Mouse (Mus musculus) erythroblast, embryonic 14.5 days (primary cell): Measurements from ENCODE around the gene Tbc1d10b. TPM values are rescaled to one million over a fixed set of nuclear protein-coding genes. Genes with fewer than 3 reads are reported as not detected.

Source experiments
- H3K27me3 ChIP-seq: 2 replicates; pipeline ENCODE4 v1.6.1; 2012; ENCODE audit warnings: inconsistent platforms; ENCODE audit not compliant: control insufficient read depth
- H3K36me3 ChIP-seq: 2 replicates; pipeline ENCODE4 v1.6.1; 2012; ENCODE audit warnings: mild to moderate bottlenecking, inconsistent platforms; ENCODE audit not compliant: control insufficient read depth
- H3K4me1 ChIP-seq: 2 replicates; pipeline ENCODE4 v1.6.1; 2012; ENCODE audit warnings: inconsistent platforms; ENCODE audit not compliant: control insufficient read depth
- H3K4me3 ChIP-seq: replicated peaks from 2 replicates; pipeline ENCODE3; 2012; ENCODE audit warnings: moderate library complexity, mild to moderate bottlenecking, inconsistent platforms
- H3K9me3 ChIP-seq: 2 replicates; pipeline ENCODE4 v1.6.1; 2012; ENCODE audit warnings: low read length, inconsistent platforms, mixed read lengths; ENCODE audit not compliant: control insufficient read depth
- GATA1 ChIP-seq: IDR thresholded peaks from 2 replicates; pipeline ENCODE4 v1.6.1; 2012; ENCODE audit warnings: low read length, inconsistent platforms, mixed read lengths
- TAL1 ChIP-seq: IDR thresholded peaks from 3 replicates; pipeline ENCODE4 v1.6.1; 2012; ENCODE audit warnings: low read length, inconsistent platforms, mixed read lengths
- polyA plus RNA-seq: library from polyadenylated mRNA; stranded (reverse); fragments of >175 nt; gene quantifications from 2 replicates; pipeline ENCODE4 v1.2.3, GENCODE M21; 2012

The Tbc1d10b gene
- polyA plus RNA-seq, 1 experiment = 10.4 TPM

- H3K4me1 ChIP-seq = peaks cover 36% of the 10 kb centered on the region
- H3K36me3 ChIP-seq = no peaks in the 10 kb centered on the region
- no peaks in the 10 kb centered on the region for H3K9me3 ChIP-seq
- TF ChIP-seq TAL1 (no peak), GATA1 (no peak)
- no peak overlapping the region for H3K4me3 ChIP-seq
- no peaks in the 10 kb centered on the region for H3K27me3 ChIP-seq
Measured at GRCm38 (mm10) chr7:127147901-127148300, 60.4 kb downstream of the Tbc1d10b start.

Other genes starting within 250 kb of the Tbc1d10b start
- 12.0 and 13.0 TPM in 2 replicates for gene Cdipt, start 232.6 kb downstream of the Tbc1d10b start, polyA plus RNA-seq
- gene Cdiptos, start 232.4 kb downstream of the Tbc1d10b start, polyA plus RNA-seq = not detected in 2 replicates
- gene Mvp, start 193.8 kb downstream of the Tbc1d10b start, polyA plus RNA-seq = 0.87 and 1.2 TPM in 2 replicates
- not detected in 2 replicates for gene Pagr1b, start 192.0 kb downstream of the Tbc1d10b start, polyA plus RNA-seq
- gene Pagr1a, start 191.1 kb downstream of the Tbc1d10b start, polyA plus RNA-seq = 8.2 and 13.3 TPM in 2 replicates
- gene Gm42742, start 187.4 kb downstream of the Tbc1d10b start, polyA plus RNA-seq = 15.4 and 20.8 TPM in 2 replicates
- 0.04 and 0.17 TPM in 2 replicates for gene Prrt2, start 187.3 kb downstream of the Tbc1d10b start, polyA plus RNA-seq
- gene Maz, start 181.4 kb downstream of the Tbc1d10b start, polyA plus RNA-seq = 173 and 193 TPM in 2 replicates
- gene Kif22, start 166.0 kb downstream of the Tbc1d10b start, polyA plus RNA-seq = 19.9 and 23.7 TPM in 2 replicates
- not detected in 2 replicates for gene Zg16, start 121.1 kb downstream of the Tbc1d10b start, polyA plus RNA-seq
- 1.2 and 1.4 TPM in 2 replicates for gene AI467606, start 117.1 kb downstream of the Tbc1d10b start, polyA plus RNA-seq
- 0.12 and 0.17 TPM in 2 replicates for gene Qprt, start 86.2 kb downstream of the Tbc1d10b start, polyA plus RNA-seq
- gene Spn, start 70.6 kb downstream of the Tbc1d10b start, polyA plus RNA-seq = 0.52 and 0.83 TPM in 2 replicates
- gene Cd2bp2, start 12.4 kb downstream of the Tbc1d10b start, polyA plus RNA-seq = 6.9 and 9.2 TPM in 2 replicates
- 2.0 and 3.5 TPM in 2 replicates for gene Mylpf, start 422 bp upstream of the Tbc1d10b start, polyA plus RNA-seq
- 0.26 and 0.33 TPM in 2 replicates for gene Zfp553, start 24.6 kb upstream of the Tbc1d10b start, polyA plus RNA-seq
- 26.0 and 36.2 TPM in 2 replicates for gene Sept1, start 24.7 kb upstream of the Tbc1d10b start, polyA plus RNA-seq
- 4.0 and 4.8 TPM in 2 replicates for gene Zfp771, start 35.8 kb upstream of the Tbc1d10b start, polyA plus RNA-seq
- 9.7 and 14.1 TPM in 2 replicates for gene Dctpp1, start 52.2 kb upstream of the Tbc1d10b start, polyA plus RNA-seq
- gene Sephs2, start 65.6 kb upstream of the Tbc1d10b start, polyA plus RNA-seq = 1.4 and 1.5 TPM in 2 replicates
- gene Itgal, start 87.8 kb upstream of the Tbc1d10b start, polyA plus RNA-seq = 0.06 TPM in 2 replicates
- 0.17 and 0.26 TPM in 2 replicates for gene Zfp768, start 137.1 kb upstream of the Tbc1d10b start, polyA plus RNA-seq
- gene Zfp747, start 167.6 kb upstream of the Tbc1d10b start, polyA plus RNA-seq = 0.08 TPM in 1 of 2 replicates, not detected in the other
- 0.02 TPM in 2 replicates for gene 9130019O22Rik, start 178.7 kb upstream of the Tbc1d10b start, polyA plus RNA-seq
- 0.06 TPM in 1 of 2 replicates, not detected in the other for gene E430018J23Rik, start 185.2 kb upstream of the Tbc1d10b start, polyA plus RNA-seq
- gene Zfp764, start 198.4 kb upstream of the Tbc1d10b start, polyA plus RNA-seq = 0.04 TPM in 1 of 2 replicates, not detected in the other
- 2.3 and 2.4 TPM in 2 replicates for gene Zfp688, start 213.6 kb upstream of the Tbc1d10b start, polyA plus RNA-seq
- gene Zfp689, start 240.7 kb upstream of the Tbc1d10b start, polyA plus RNA-seq = 2.1 and 3.0 TPM in 2 replicates